In genomic region chr6:94806481-94807160, GRCm38 (mm10) we compare ENCODE assay signal across 14 mouse cellular contexts.
DNase-seq lines count a peak whose midpoint lies in the region; ATAC-seq and TF ChIP-seq lines count a peak whose summit lies in the region.
"Had no signal": no experiment of that assay in that cellular context is flagged by ENCODE, and none has a peak within 500 bp of the region (broad histone marks: within the 10 kb centered on the region; RNA-seq: fewer than 3 reads in every experiment).

No protein-coding gene starts in this region.

- no peaks in the 10 kb centered on the region for H3K9me3 ChIP-seq in lung, embryonic 14.5 days (ENCODE audit: low read depth, low read length)
- H3K9me3 ChIP-seq in embryonic facial prominence, embryonic 10.5 days = no peaks in the 10 kb centered on the region
- H3K9me3 ChIP-seq in heart, postnatal 0 days (replicated peaks; ENCODE audit: control insufficient read depth, low read length) = no peaks in the 10 kb centered on the region
- no peaks in the 10 kb centered on the region for H3K9me3 ChIP-seq in stomach, embryonic 14.5 days (ENCODE audit: control insufficient read depth, low read depth, low read length)
- H3K9me3 ChIP-seq: liver, embryonic 15.5 days had no signal

- H3K4me3 ChIP-seq in lung, embryonic 14.5 days (ENCODE audit: low read depth, low read length) = no peak overlapping the region
- peak overlapping the region; percentile 36 for H3K4me3 ChIP-seq in embryonic facial prominence, embryonic 10.5 days
- no peak overlapping the region for H3K4me3 ChIP-seq in heart, postnatal 0 days (ENCODE audit: low read depth, low read length)
- no peak overlapping the region for H3K4me3 ChIP-seq in stomach, embryonic 14.5 days (ENCODE audit: low read depth, low read length)
- H3K4me3 ChIP-seq: layer of hippocampus, adult 2 months; liver, embryonic 15.5 days had no signal

- no peak for TF ChIP-seq CTCF in lung, embryonic 14.5 days (IDR thresholded peaks at IDR 0.05; ENCODE audit: low read depth)
- no peak for TF ChIP-seq CTCF in heart, postnatal 0 days (IDR thresholded peaks at IDR 0.05; ENCODE audit: low read depth)

- no peaks in the 10 kb centered on the region for H3K36me3 ChIP-seq in lung, embryonic 14.5 days (ENCODE audit: insufficient read depth)
- H3K36me3 ChIP-seq in embryonic facial prominence, embryonic 10.5 days (replicated peaks) = no peaks in the 10 kb centered on the region
- no peaks in the 10 kb centered on the region for H3K36me3 ChIP-seq in heart, postnatal 0 days (replicated peaks; ENCODE audit: control insufficient read depth, insufficient read depth, low read length)
- H3K36me3 ChIP-seq in stomach, embryonic 14.5 days (ENCODE audit: control insufficient read depth, insufficient read depth, low read length) = no peaks in the 10 kb centered on the region
- H3K36me3 ChIP-seq: liver, embryonic 15.5 days had no signal

- no peak overlapping the region for H3K9ac ChIP-seq in lung, embryonic 14.5 days
- H3K9ac ChIP-seq in heart, postnatal 0 days (replicated peaks; ENCODE audit: low read depth, low read length) = no peak overlapping the region
- no peak overlapping the region for H3K9ac ChIP-seq in stomach, embryonic 14.5 days (replicated peaks; ENCODE audit: low read depth, low read length)
- H3K9ac ChIP-seq: liver, embryonic 15.5 days had no signal

- DNase-seq in lung, embryonic 14.5 days = peak; percentile 9
- no peak for DNase-seq in lung, adult 18-20 months
- peak; percentile 86 for DNase-seq in embryonic facial prominence, embryonic 10.5 days (ENCODE audit: low spot score)
- DNase-seq in heart, postnatal 0 days (ENCODE audit: low spot score) = no peak
- DNase-seq in cerebellum, adult 9-10 months = no peak
- DNase-seq in spleen, postnatal 10 days (ENCODE audit: low spot score in 2 of 2) = no peak
- DNase-seq: adrenal gland, adult 2 months; cerebellum, adult 9-11 months; spleen, adult 18-20 months had no signal

- 33% methylated on average over 12 of the region's 12 CpGs for WGBS in lung, embryonic 14.5 days
- 31% methylated on average over 12 of the region's 12 CpGs for WGBS in embryonic facial prominence, embryonic 10.5 days
- WGBS in heart, postnatal 0 days = 62% methylated on average over 12 of the region's 12 CpGs
- WGBS in stomach, embryonic 14.5 days = 50% methylated on average over 12 of the region's 12 CpGs

- no peak for TF ChIP-seq EP300 in heart, postnatal 0 days (IDR thresholded peaks at IDR 0.05; ENCODE audit: low read depth)

- H3K4me1 ChIP-seq in lung, embryonic 14.5 days (ENCODE audit: insufficient read depth) = peaks cover 9% of the 10 kb centered on the region; the same call in 1 of the 2 replicates
- H3K4me1 ChIP-seq in embryonic facial prominence, embryonic 10.5 days = peaks cover 61% of the 10 kb centered on the region
- H3K4me1 ChIP-seq in heart, postnatal 0 days (ENCODE audit: control insufficient read depth, insufficient read depth) = peaks cover 4% of the 10 kb centered on the region; the same call in 1 of the 2 replicates
- peaks cover 27% of the 10 kb centered on the region; the same call in 1 of the 2 replicates for H3K4me1 ChIP-seq in stomach, embryonic 14.5 days (ENCODE audit: control insufficient read depth, insufficient read depth, low read length)
- H3K4me1 ChIP-seq: liver, embryonic 15.5 days had no signal

- ATAC-seq in lung, embryonic 14.5 days (ENCODE audit: insufficient read depth) = no peak; the same call in 1 of the 2 replicates
- no peak for ATAC-seq in heart, postnatal 0 days (ENCODE audit: insufficient read depth, low read depth)
- ATAC-seq in stomach, embryonic 14.5 days (ENCODE audit: insufficient number of reproducible peaks, insufficient read depth, low FRiP score, low read depth) = no peak
- ATAC-seq: forebrain, embryonic 14.5 days; hindbrain, embryonic 16.5 days had no signal

- H3K27me3 ChIP-seq in lung, embryonic 14.5 days (ENCODE audit: insufficient read depth, low read length) = no peaks in the 10 kb centered on the region; the same call in 1 of the 2 replicates
- peaks cover 16% of the 10 kb centered on the region; the same call in 1 of the 2 replicates for H3K27me3 ChIP-seq in embryonic facial prominence, embryonic 10.5 days (replicated peaks; ENCODE audit: low read depth, poor library complexity, severe bottlenecking)
- no peaks in the 10 kb centered on the region for H3K27me3 ChIP-seq in heart, postnatal 0 days (ENCODE audit: control insufficient read depth, insufficient read depth, low read length)
- no peaks in the 10 kb centered on the region for H3K27me3 ChIP-seq in stomach, embryonic 14.5 days (ENCODE audit: control insufficient read depth, insufficient read depth, low read length)
- H3K27me3 ChIP-seq: liver, embryonic 15.5 days had no signal

- H3K4me2 ChIP-seq in lung, embryonic 14.5 days = no peak overlapping the region
- no peak overlapping the region for H3K4me2 ChIP-seq in heart, postnatal 0 days (ENCODE audit: low read depth, low read length)
- no peak overlapping the region for H3K4me2 ChIP-seq in stomach, embryonic 14.5 days (replicated peaks; ENCODE audit: low read depth, low read length)
- H3K4me2 ChIP-seq: liver, embryonic 15.5 days had no signal

- no peak overlapping the region for H3K27ac ChIP-seq in lung, embryonic 14.5 days (ENCODE audit: low read depth)
- H3K27ac ChIP-seq in embryonic facial prominence, embryonic 10.5 days (replicated peaks) = peak overlapping the region; percentile 85
- H3K27ac ChIP-seq in heart, postnatal 0 days (ENCODE audit: low read depth) = 0 out of 2 replicates have a peak overlapping the region, but pooled peaks have one; percentile 25
- 0 out of 2 replicates have a peak overlapping the region, but pooled peaks have one; percentile 15 for H3K27ac ChIP-seq in stomach, embryonic 14.5 days (ENCODE audit: low read length)
- H3K27ac ChIP-seq: layer of hippocampus, adult 2 months; liver, embryonic 15.5 days had no signal

Comparison
In these comparisons a context has a peak if more than half of its experiments do, and no peak if none do; other contexts are left out.
1. DNase-seq: peak in lung, embryonic 14.5 days (single experiment) and embryonic facial prominence, embryonic 10.5 days (single experiment); none in lung, adult 18-20 months (0 of 2), heart, postnatal 0 days (single experiment), cerebellum, adult 9-10 months (single experiment) and spleen, postnatal 10 days (0 of 2).